Mouse (Mus musculus): Measurements from ENCODE around the gene Zfp319. TPM values are rescaled to one million over a fixed set of nuclear protein-coding genes. Genes with fewer than 3 reads are reported as not detected.

Zfp319 gene
- total RNA-seq, 1 experiment: 3.2 TPM

GRCm38 (mm10) chr8:95373389-95374002, 41.7 kb upstream of the Zfp319 start:
- in situ Hi-C loops (cut with MboI; ENCODE audit: low sequenced_read_pairs in 2 of 2, unreplicated experiment in 2 of 2): no loop called here
- Histone ChIP-seq H3K27ac (ENCODE audit: insufficient read depth, low read depth, low read length, poor library complexity, severe bottlenecking) (no peak overlapping the region), H3K4me1 (ENCODE audit: control insufficient read depth in 2 of 2, insufficient read depth in 2 of 2, low read length in 2 of 2, poor library complexity in 1 of 2) (peaks cover 0 to 21% of the 10 kb centered on the region in 2 experiments; a peak in 2 of 4 replicates), H3K36me3 (ENCODE audit: control insufficient read depth, insufficient read depth, low read length, poor library complexity, severe bottlenecking) (no peaks in the 10 kb centered on the region; the same call in 1 of the 2 replicates), H3K4me3 (ENCODE audit: insufficient read depth in 1 of 2, low read depth in 1 of 2, low read length in 2 of 2, poor library complexity in 1 of 2, severe bottlenecking in 1 of 2) (no peak overlapping the region), H3K9me3 (ENCODE audit: control insufficient read depth, insufficient read depth, low read depth, low read length) (no peaks in the 10 kb centered on the region), H3K9ac (ENCODE audit: insufficient read depth, low read depth, low read length, poor library complexity, severe bottlenecking) (no peak overlapping the region)
- TF ChIP-seq HCFC1 (IDR thresholded peaks at IDR 0.05; ENCODE audit: borderline replicate concordance, insufficient read depth, low read length) (no peak), CHD2 (IDR thresholded peaks at IDR 0.05; ENCODE audit: low read depth, low read length) (no peak), ZNF384 (IDR thresholded peaks at IDR 0.05; ENCODE audit: low read depth, low read length) (no peak), MAFK (IDR thresholded peaks at IDR 0.05; ENCODE audit: insufficient read depth, low read depth, low read length) (no peak), ZC3H11A (IDR thresholded peaks at IDR 0.05; ENCODE audit: borderline replicate concordance, low read depth, low read length) (no peak)
- DNase-seq (ENCODE audit: low read depth, low spot score): no peak

GRCm38 (mm10) chr8:95369581-95370326, 38.0 kb upstream of the Zfp319 start:
- DNase-seq (ENCODE audit: low read depth, low spot score): peak; percentile 83
- peak overlapping the region; percentile 48 to 65 for H3K4me3 ChIP-seq (ENCODE audit: insufficient read depth in 1 of 2, low read depth in 1 of 2, low read length in 2 of 2, poor library complexity in 1 of 2, severe bottlenecking in 1 of 2)
- 0 out of 2 replicates have a peak overlapping the region, but pooled peaks have one; percentile 13 for H3K27ac ChIP-seq (ENCODE audit: insufficient read depth, low read depth, low read length, poor library complexity, severe bottlenecking)
- in situ Hi-C loops (cut with MboI; ENCODE audit: low sequenced_read_pairs in 2 of 2, unreplicated experiment in 2 of 2): no loop called here
- H3K9ac ChIP-seq (ENCODE audit: insufficient read depth, low read depth, low read length, poor library complexity, severe bottlenecking): peak overlapping the region; percentile 50; the same call in 1 of the 2 replicates
- no peaks in the 10 kb centered on the region for H3K9me3 ChIP-seq (ENCODE audit: control insufficient read depth, insufficient read depth, low read depth, low read length)
- TF ChIP-seq MAFK (IDR thresholded peaks at IDR 0.05; ENCODE audit: insufficient read depth, low read depth, low read length) (no peak), ZNF384 (IDR thresholded peaks at IDR 0.05; ENCODE audit: low read depth, low read length) (no peak)
- no peaks in the 10 kb centered on the region; the same call in 1 of the 2 replicates for H3K36me3 ChIP-seq (ENCODE audit: control insufficient read depth, insufficient read depth, low read length, poor library complexity, severe bottlenecking)
- peaks cover 0 to 21% of the 10 kb centered on the region in 2 experiments; a peak in 2 of 4 replicates for H3K4me1 ChIP-seq (ENCODE audit: control insufficient read depth in 2 of 2, insufficient read depth in 2 of 2, low read length in 2 of 2, poor library complexity in 1 of 2)

DNA sequence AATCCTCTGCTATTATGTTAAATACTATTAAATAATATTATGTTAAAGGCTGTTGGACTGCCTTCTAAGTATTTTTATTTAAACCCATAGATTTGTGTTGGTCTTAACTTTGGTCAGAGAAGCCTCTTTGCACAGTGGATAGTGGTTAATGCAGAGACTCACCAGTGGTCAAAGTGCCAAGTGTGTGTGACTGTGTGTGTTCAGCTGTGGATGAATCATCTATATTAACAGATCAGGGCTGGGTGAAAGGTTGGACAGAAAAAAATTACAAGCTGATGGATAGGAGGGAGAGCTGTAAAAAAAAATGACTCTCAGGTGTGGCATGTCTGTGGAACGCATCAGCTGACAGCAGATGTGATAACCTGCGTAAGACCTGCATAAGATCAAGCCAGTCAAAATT, 32.1 kb upstream of the Zfp319 start:
- no peak overlapping the region for H3K4me3 ChIP-seq (ENCODE audit: insufficient read depth in 1 of 2, low read depth in 1 of 2, low read length in 2 of 2, poor library complexity in 1 of 2, severe bottlenecking in 1 of 2)
- H3K27ac ChIP-seq (ENCODE audit: insufficient read depth, low read depth, low read length, poor library complexity, severe bottlenecking): no peak overlapping the region
- no peaks in the 10 kb centered on the region for H3K9me3 ChIP-seq (ENCODE audit: control insufficient read depth, insufficient read depth, low read depth, low read length)
- TF ChIP-seq CHD2 (IDR thresholded peaks at IDR 0.05; ENCODE audit: low read depth, low read length) (no peak), ZC3H11A (IDR thresholded peaks at IDR 0.05; ENCODE audit: borderline replicate concordance, low read depth, low read length) (no peak), HCFC1 (IDR thresholded peaks at IDR 0.05; ENCODE audit: borderline replicate concordance, insufficient read depth, low read length) (no peak), ZNF384 (IDR thresholded peaks at IDR 0.05; ENCODE audit: low read depth, low read length) (no peak), MAFK (IDR thresholded peaks at IDR 0.05; ENCODE audit: insufficient read depth, low read depth, low read length) (no peak)
- no peak for DNase-seq (ENCODE audit: low read depth, low spot score)
- in situ Hi-C loops (cut with MboI; ENCODE audit: low sequenced_read_pairs in 2 of 2, unreplicated experiment in 2 of 2): no loop called here
- no peaks in the 10 kb centered on the region for H3K36me3 ChIP-seq (ENCODE audit: control insufficient read depth, insufficient read depth, low read length, poor library complexity, severe bottlenecking)
- peaks cover 0 to 2% of the 10 kb centered on the region in 2 experiments; a peak in 2 of 4 replicates for H3K4me1 ChIP-seq (ENCODE audit: control insufficient read depth in 2 of 2, insufficient read depth in 2 of 2, low read length in 2 of 2, poor library complexity in 1 of 2)
- H3K9ac ChIP-seq (ENCODE audit: insufficient read depth, low read depth, low read length, poor library complexity, severe bottlenecking): no peak overlapping the region

DNA sequence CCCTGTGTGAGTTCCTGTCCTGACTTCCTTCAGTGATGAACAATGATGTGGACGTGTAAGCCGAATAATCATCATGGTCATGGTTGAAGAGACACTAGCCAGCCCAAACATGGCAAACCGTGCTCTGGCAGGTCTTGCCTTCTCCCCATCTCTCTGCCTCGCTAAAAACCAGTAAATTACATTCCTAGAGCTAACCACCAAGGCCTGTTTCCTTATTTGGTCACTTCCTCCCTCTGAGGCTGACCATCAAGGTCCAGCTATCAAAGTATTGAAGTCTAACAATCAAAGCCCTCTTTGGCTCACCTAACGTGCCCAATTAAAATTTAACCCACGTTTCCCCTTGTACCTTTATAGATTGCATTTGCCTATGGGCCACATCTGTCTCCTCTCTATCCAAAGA, 30.5 kb upstream of the Zfp319 start:
- Histone ChIP-seq H3K4me3 (ENCODE audit: insufficient read depth in 1 of 2, low read depth in 1 of 2, low read length in 2 of 2, poor library complexity in 1 of 2, severe bottlenecking in 1 of 2) (no peak overlapping the region), H3K9ac (ENCODE audit: insufficient read depth, low read depth, low read length, poor library complexity, severe bottlenecking) (no peak overlapping the region), H3K27ac (ENCODE audit: insufficient read depth, low read depth, low read length, poor library complexity, severe bottlenecking) (no peak overlapping the region), H3K36me3 (ENCODE audit: control insufficient read depth, insufficient read depth, low read length, poor library complexity, severe bottlenecking) (no peaks in the 10 kb centered on the region), H3K4me1 (ENCODE audit: control insufficient read depth in 2 of 2, insufficient read depth in 2 of 2, low read length in 2 of 2, poor library complexity in 1 of 2) (peaks cover 0 to 4% of the 10 kb centered on the region in 2 experiments; a peak in 1 of 4 replicates), H3K9me3 (ENCODE audit: control insufficient read depth, insufficient read depth, low read depth, low read length) (no peaks in the 10 kb centered on the region)
- in situ Hi-C loops (cut with MboI; ENCODE audit: low sequenced_read_pairs in 2 of 2, unreplicated experiment in 2 of 2): no loop called here
- DNase-seq (ENCODE audit: low read depth, low spot score): no peak
- TF ChIP-seq ZC3H11A (IDR thresholded peaks at IDR 0.05; ENCODE audit: borderline replicate concordance, low read depth, low read length) (no peak), CHD2 (IDR thresholded peaks at IDR 0.05; ENCODE audit: low read depth, low read length) (no peak), ZNF384 (IDR thresholded peaks at IDR 0.05; ENCODE audit: low read depth, low read length) (no peak), HCFC1 (IDR thresholded peaks at IDR 0.05; ENCODE audit: borderline replicate concordance, insufficient read depth, low read length) (no peak), MAFK (IDR thresholded peaks at IDR 0.05; ENCODE audit: insufficient read depth, low read depth, low read length) (no peak)

All from ES-E14 (cell line).